Mouse (Mus musculus) layer of hippocampus, postnatal 25 days (tissue): Measurements from ENCODE around the gene Pf4. TPM values are rescaled to one million over a fixed set of nuclear protein-coding genes. Genes with fewer than 3 reads are reported as not detected.

Experiments
- DNase-seq, 2 experiments: peaks; one replicate each; pipeline ENCODE4 v3.0.0; 2022; ENCODE audit warnings: mixed read lengths in 2 of 2, low spot score in 1 of 2; ENCODE audit errors: extremely low spot score in 1 of 2
- total RNA-seq, 2 experiments: library from RNA; stranded (reverse); gene quantifications; 2 replicates each; pipeline ENCODE4 v1.2.3; 2021

Pf4 gene
- total RNA-seq = 1 to 10 TPM; 2.3 to 2.5 TPM

DNA sequence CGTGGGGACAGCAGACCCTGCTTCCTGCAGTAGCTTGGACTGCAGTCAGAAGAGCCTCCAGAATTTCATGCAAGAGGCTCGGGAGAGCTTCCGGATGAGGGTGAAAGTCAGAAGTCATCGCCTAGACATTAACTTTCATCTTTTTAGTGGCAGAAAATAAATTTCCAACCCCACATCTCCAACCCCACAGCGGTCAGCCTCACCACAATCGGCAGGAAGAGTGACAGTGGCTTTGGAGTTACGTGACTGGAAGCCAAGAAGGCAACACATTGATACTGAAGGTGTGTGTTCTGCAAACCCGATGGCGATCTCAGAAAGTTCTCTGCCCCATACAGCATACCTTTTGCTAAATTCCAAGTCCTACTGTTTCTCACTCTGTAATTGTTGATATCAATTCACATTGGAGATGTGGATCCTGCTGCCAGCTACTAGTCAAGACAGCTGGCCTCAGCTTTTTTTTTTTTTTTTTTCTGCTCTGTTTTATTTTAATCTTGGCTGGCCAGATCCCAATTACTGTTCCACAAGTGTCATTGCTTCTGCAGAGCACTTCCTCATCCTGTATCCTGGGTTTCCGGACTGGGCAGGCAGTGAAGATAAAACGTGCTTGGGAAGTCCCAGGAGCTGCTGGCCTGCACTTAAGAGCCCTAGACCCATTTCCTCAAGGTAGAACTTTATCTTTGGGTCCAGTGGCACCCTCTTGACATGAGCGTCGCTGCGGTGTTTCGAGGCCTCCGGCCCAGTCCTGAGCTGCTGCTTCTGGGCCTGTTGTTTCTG lies at the start of gene Pf4:
Gene Pf4 (plus strand): TSS at position 556 of the 774 bp plus-strand sequence.
- DNase-seq = no peak

DNA sequence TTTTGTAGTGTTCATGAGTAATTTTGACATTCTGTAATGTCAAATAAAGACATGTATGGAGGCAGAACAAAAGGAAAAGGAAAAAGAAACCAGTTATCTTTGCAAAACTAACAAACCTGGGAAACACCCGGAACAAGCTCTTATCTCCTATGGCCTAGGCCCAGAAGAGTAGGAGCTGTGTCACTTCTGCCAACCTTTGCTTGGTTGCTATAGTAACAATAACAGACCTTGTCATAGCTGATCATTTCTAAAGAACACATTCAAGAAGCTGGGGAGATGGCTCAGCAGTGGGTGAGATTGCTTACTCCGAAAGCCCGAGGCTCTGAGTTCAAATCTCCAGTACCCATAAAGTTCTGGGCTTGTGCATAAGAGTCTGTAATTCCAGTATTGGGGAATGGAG lies 49.6 kb upstream of the Pf4 start:
- DNase-seq = no peak

DNA sequence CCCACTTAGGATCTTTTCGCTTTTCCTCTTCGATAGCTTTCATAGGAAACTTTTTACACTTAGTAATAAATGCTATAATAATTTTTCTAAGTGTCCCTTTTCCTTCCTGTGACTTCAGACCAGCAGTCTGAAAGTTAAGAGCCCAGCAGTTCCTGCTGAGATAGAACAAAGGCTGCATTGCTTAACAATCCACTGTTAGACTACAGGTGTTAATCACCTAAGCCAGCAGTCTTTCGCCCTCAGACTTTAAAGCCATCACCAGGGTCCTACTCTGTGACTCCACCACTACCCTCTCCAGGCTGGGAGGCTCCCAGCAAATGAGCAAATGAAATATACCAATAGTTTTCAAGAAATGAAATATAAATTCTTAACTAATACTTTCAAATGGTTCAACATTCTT lies 44.0 kb upstream of the Pf4 start:
- no peak for DNase-seq

DNA sequence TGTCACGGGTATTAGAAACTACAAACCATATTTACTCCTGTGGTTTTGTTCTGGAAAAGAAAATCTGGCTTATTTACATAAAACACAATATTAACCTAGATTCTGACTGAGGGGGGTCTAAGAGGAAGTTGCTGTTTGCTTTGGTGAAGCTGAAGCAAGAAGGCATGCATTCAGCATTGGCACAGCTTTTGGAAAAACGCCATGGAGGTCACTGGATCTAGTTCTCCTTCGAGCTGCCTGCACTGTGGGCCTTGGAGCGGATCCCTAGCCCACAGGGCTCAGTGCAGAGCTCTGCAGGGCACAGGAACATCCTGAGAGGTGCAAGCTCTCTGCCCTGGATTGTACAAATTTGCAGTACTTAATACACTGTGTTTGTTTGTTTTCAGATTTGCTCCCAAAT lies 40.8 kb upstream of the Pf4 start:
- no peak for DNase-seq

DNA sequence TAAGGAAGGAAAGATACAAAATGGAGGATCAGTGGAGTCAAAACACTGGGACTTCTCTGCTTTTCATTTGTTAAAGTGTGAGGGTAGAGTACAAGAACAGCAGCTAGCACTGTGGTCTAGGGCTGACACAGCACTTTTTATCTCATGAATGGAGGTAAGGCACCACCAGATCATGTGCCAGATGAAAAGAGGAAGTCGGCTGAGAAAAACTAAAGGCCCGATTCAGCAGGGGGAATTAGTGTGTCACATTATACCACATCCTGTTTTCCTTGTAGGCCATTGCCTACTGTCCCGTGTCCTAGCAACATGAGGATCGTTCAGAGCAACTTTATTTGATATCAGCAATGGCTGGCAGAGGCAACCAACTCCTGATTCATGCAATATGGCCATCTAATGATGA lies 30.2 kb upstream of the Pf4 start:
- DNase-seq = no peak

DNA sequence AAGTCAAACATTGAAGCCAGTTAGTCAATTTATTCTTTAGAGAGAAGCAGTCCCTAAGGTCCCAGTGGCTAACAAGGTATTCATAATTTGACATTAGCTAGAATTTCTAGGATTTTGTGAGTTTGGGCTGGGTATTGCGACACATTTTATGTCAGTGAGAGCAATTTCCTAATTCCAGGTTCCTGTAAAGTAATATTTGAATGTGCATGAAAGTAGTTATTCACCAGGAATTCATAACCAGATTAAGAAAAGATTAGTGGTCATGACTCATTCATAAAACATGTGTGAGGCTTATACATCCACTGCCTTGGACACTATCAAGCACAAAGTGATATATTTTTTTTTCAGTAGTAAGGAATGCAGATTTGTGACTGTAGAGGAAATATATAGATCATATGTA lies 18.3 kb upstream of the Pf4 start:
- DNase-seq = no peak

DNA sequence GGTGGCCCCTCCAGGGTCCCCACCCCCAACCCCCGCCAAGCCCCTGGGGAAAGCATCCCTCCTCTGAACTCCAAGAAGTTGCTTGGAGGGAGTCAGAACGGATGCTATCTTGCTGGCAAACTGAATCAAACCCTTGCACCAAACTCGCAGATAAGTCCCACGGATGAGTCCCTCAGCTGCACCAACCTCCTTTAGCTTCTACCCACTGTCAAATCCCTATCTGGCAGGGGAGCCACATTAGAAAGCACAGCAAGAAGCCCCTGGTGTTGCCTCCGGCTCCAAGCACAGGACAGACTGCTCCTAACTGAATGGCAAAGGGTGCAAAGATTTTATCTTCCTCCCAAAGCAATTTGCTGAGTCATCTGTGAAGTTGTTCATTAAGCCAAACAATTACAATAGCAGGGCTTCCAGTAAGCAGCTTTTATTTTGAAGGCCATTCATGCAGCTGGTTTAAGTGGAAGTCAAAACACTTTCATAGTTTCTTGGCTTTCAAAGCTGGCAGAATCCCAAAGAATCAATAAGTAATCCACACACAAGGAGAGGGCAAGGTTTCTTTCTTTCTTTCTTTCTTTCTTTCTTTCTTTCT lies 14.1 kb upstream of the Pf4 start:
- DNase-seq = no peak

DNA sequence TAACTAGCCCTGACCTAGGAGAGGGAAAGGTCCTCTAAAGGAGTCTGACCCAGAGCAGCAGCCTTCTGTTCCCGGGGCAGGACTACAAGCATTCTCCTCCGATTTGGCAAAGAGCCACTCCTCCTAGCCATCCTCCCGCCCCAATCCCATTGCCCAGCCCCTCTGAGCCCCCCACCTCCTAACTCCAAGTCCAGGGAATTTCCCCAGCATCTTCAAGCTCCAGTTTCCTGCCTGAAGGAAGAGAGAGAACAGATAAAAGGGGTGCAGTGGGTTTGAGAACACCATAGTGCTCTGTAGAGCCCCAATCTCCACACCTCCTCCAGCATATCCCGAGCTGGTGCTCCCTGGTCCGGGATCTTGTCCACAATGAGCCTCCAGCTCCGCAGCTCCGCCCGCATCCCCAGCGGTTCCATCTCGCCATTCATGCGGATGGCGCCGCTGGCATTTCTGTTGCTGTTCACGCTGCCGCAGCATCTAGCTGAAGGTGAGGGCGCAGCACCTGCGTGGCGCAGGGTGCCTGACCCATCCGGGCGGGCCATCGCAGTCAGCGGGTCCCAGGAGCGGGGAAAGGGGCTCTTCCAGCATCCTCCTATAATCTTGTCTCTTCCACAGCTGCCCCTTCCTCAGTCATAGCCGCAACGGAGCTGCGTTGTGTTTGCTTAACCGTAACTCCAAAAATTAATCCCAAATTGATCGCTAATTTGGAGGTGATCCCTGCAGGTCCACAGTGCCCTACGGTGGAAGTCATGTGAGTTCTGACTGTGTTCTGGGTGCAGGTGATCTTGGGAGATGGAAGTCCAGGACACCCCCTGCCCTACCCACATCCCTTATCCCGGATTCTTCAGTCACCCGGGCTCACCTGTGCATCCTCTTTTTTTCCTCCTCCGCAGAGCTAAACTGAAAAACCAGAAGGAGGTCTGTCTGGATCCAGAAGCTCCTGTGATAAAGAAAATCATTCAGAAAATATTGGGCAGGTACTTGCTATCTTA lies 12.9 kb upstream of the Pf4 start, which contains the start of gene Cxcl5:
Gene Cxcl5 (plus strand): TSS at position 284 of the 989 bp plus-strand sequence.
- DNase-seq = peak; percentile 10 to 15

DNA sequence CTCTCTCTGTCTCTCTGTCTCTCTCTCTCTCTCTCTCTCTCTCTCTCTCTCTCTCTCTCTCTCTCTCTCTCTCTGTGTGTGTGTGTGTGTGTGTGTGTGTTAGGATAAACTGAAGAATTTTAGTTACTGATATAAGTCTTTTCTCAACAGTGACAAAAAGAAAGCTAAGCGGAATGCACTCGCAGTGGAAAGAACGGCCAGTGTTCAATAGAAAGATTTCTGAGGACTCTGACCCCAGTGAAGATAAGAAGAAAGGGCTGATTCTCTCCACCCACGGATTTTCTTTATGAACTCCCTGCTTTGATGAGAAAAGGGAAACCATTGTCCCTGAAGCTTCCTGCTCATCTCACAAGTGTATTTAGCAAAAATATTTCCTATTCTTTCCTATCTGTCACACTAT lies 11.9 kb upstream of the Pf4 start:
- DNase-seq = no peak

DNA sequence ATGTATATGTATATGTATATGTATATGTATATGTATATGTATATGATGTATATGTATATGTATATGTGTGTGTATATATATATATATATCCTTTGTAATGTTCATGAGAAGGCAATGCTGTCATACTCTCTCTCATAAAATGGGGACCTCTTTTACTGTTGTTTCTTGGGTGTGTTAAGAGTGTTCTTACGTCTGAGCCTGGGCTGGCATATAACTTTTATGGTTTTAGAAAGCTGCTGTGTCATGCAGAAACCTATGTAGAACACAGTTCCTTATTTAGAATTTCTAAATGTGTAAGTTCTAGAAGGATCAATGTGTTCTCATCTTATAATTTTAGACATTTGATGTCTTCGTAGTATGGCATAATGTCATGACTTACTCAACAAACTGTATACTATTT lies 11.4 kb upstream of the Pf4 start:
- DNase-seq = no peak

DNA sequence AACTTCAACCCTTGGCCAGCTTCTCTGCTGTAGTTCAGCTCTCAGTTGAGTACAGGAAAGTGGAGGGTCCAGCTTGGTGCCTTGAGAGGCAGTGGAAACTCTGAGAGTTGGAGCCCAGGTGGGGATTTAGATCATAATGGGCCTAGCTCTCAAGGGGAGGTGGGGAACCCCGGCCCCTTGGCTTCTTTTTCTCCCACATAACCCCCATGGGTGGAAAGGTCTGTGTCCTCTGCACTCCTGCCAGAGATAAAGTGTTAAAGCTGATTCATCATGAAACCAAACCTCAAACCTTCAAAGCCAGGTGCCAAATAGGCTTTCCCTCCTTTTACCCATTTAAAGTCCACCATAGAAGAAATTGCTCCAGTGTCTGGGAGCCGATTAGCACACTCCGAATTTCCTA lies 10.4 kb upstream of the Pf4 start:
- no peak for DNase-seq

DNA sequence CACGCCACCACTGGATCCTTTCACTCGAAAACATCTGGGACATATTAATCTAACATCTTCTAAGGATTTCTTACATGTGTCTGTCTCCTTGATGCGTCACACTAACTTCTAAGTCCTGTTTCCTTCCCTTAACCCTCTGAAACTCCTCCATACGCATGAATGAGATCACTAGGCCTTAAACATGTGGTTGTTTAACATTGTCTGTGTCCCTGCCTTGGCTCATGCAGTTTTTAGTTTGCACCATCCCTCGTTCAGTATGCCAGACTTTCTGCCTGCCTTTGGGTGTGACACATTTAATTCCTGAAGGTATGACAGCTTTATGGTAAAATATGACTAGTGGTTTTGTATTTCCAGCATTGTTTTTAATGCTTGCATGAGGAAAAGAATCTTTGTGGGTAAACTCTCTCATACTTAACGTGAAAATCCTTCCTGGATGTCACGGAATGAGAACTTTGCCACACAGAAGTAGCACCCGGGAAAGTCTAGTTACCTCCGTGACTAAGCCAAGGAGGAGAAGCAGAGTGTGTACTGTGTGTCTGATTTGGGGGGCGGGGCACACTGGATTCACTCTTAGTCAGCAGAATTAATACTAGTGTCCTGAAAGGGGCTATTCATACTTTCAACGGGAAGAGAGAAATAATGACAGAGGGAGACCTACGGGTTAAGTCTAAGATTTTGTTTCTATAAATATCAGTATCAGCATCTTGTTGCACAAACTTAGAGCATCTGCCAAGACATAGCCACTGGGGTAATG lies 8.1 kb upstream of the Pf4 start:
- DNase-seq = no peak

DNA sequence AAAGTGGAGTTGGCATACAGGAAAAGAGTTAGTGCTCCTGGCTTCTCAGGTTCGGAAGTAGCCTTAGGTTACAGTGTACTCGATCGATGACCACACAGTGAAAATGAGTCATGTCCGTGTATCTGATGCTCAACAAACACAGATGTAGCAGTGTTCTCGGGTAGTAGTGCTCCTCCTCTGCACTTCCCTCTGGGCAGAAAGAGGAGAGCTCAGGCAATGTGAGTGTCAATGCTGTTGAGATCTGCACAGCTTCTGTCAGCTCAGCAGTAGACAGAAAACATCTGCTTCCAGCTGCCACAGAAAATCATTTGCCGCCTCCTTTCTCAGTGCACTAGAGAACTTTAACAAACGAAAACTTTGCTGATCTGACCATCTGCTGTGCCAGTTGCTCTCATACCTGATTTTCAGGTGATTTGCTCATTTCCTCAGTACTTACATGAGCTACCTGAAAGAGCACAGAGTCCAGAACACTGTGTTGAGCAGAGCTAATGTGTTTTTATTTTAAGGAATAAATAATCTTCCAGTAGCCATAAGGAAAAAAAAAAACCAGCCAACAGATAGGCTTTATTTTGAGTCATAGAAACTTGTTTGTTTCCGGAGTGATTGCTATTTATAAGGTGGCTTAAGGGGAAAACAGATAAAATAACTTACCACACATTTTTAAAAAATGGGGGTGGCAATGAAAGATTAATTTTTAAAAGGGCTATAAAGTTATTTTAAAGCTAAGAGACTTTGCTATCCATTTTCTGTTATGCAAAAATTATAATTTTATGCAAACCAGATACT lies 6.2 kb upstream of the Pf4 start:
- DNase-seq = no peak

DNA sequence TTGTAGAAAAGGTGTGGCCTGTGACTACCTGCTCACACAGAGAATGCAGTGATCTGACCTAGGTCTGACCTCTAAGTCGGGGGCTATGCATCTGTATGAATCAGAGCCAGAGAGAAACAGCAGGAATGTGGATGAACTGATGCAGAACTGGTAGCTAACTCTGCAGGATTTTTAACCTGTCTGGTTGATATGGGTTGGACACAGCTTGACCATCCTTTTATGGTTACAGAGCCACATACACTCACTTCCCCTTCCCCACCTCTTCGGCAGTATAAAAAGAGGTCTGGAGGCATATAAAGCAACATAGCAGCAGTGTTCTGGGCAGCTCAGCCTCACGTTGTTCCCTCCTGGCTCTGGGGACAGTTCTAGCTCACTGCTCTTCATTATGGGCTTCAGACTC lies 4.0 kb upstream of the Pf4 start, which contains the start of gene Ppbp:
Gene Ppbp (plus strand): TSS at position 301 of the 400 bp plus-strand sequence.
- DNase-seq = no peak

DNA sequence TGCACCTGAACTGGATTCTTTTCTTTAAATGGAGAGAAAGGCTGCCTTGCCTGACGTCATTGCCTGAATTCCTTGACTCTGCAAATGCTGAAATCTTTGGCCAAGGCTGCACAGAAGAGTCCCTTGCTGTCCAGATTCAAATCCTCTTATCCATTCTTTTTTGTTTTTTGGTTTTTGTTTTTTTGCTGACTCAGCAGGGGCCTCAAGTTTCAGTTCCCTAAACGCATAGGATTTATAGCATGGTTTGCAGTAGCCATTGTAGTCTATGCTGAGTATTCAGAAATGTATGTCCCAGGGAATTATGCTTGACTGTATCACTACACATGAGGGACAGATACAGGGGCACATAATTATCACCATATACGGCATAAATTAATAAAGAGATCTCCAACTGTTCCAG lies 866 bp upstream of the Pf4 start:
- DNase-seq = no peak

DNA sequence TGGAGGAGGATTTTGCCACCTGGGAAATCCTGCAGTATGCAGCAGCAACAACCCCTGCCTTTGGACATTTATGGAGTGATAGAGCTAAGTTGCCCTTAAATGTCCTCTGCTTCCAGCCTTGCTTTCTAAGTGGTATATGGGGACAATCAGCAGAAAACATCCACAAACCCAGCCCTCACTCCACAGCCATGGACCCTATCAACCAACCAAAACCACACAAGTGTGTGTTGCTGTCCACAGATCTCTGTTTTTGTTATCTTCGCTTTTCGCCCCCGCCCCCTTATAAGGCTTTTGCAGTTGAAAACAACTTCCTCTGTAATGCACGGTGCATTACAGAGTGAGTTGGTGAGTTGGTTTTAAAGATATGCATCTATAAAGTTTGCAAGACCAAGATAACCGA lies 3.3 kb downstream of the Pf4 start:
- no peak for DNase-seq

DNA sequence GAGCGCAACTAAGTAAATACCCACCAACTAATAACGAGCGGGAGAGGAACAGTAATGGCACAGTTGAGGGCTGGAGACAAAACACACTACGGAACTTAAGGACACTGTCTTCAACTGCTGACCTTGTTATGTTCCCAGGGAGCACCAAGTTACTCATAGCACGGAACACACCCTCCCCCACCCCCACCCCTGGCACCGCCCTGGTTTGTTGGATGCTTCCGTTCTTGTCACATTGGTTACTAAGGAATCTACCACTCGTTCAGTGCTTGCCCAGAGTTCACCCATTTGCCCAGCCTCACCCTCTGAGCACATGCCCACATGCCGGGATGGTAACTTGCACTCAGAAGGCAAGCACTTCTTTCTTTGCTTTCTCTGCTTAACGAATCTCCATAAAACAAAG lies 5.4 kb downstream of the Pf4 start:
- DNase-seq = no peak

DNA sequence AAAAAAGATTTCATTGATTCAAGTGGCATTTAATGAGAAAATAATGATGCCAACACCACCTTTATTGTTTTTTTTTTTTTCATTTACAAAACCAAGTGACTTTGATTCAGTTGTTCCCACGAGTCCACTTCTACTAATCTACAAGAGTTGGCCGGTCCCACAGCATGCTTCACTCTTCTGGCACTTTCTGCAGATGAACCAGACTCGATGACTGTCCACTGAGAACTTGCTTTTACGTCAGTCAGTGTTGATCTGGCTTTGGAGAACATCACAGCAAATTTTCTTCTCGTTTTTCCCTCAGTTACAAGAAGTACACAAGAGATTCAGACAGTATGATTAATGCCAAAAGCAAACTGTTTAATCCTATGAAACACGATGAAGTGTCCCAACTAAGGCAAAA lies 6.6 kb downstream of the Pf4 start:
- no peak for DNase-seq

DNA sequence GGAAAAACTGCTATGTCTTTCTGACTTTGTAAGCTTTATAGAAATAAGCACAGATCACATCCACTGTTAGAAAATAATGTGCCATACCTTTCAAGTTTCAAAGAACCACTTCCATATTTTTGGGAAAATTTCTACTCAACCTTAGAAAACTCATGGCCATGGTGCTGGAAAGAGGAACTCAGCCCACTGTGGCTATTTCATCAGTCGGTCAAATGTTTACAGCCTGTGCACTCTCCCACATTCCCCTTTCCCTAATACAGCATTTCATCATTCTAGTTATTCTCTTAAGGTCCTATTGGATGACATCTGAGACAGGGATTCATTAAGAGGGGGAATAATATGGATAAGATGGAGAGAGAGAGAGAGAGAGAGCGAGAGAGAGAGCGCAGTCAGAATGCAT lies 11.5 kb downstream of the Pf4 start:
- DNase-seq = no peak
